Comparison of ENCODE assay signal across 14 mouse cellular contexts in genomic region chr7:4947855-4948254, GRCm38 (mm10). TPM values are rescaled to one million over a fixed set of nuclear protein-coding genes. Genes with fewer than 3 reads are reported as not detected.
DNase-seq lines count a peak whose midpoint lies in the region; ATAC-seq lines count a peak whose summit lies in the region.
"Had no signal": no experiment of that assay in that cellular context is flagged by ENCODE, and none has a peak within 500 bp of the region (broad histone marks: within the 10 kb centered on the region; RNA-seq: fewer than 3 reads in every experiment).

No protein-coding gene starts in this region.

- ATAC-seq in heart, embryonic 12.5 days (ENCODE audit: insufficient number of reproducible peaks, low FRiP score), result no peak
- no peak for ATAC-seq in forebrain, embryonic 11.5 days (replicated peaks; ENCODE audit: low FRiP score)

- intact Hi-C loops in heart, postnatal 10 days (cut with DNase I), result no loop called here

- DNase-seq in heart, adult 11 months, result peak; percentile 98
- peak; percentile 28 for DNase-seq in urinary bladder, postnatal 25 days (ENCODE audit: low spot score)
- DNase-seq in urinary bladder, adult 18-20 months (ENCODE audit: low spot score in 2 of 2), result no peak
- DNase-seq in heart, postnatal 10 days, result peak; percentile 72 to 74
- DNase-seq in testis, postnatal 14 days (ENCODE audit: low spot score), result peak; percentile 72
- DNase-seq in forebrain, embryonic 11.5 days (ENCODE audit: low spot score), result no peak
- no peak for DNase-seq in natural killer cell, adult 2 months (ENCODE audit: low spot score in 2 of 2)
- DNase-seq: cerebellum, adult 11-12 months had no signal

- WGBS in heart, embryonic 12.5 days, result 49% methylated on average over 2 of the region's 2 CpGs
- 58% methylated on average over 2 of the region's 2 CpGs for WGBS in forebrain, embryonic 11.5 days

- 0 out of 2 replicates have a peak, but pooled peaks cover 6% of the 10 kb centered on the region for H3K27me3 ChIP-seq in heart, embryonic 12.5 days (replicated peaks)
- no peaks in the 10 kb centered on the region for H3K27me3 ChIP-seq in forebrain, embryonic 11.5 days (ENCODE audit: control insufficient read depth, insufficient read depth, low read length)
- H3K27me3 ChIP-seq: embryonic facial prominence, embryonic 13.5 days; limb, embryonic 12.5 days had no signal

- H3K9me3 ChIP-seq in heart, embryonic 12.5 days (replicated peaks), result no peaks in the 10 kb centered on the region
- no peaks in the 10 kb centered on the region for H3K9me3 ChIP-seq in forebrain, embryonic 11.5 days (ENCODE audit: control insufficient read depth, low read length)
- H3K9me3 ChIP-seq: embryonic facial prominence, embryonic 13.5 days had no signal

- no peaks in the 10 kb centered on the region for H3K36me3 ChIP-seq in heart, embryonic 12.5 days
- no peaks in the 10 kb centered on the region for H3K36me3 ChIP-seq in forebrain, embryonic 11.5 days (ENCODE audit: control insufficient read depth, insufficient read depth, low read length)
- H3K36me3 ChIP-seq: embryonic facial prominence, embryonic 13.5 days; limb, embryonic 12.5 days had no signal

- H3K4me2 ChIP-seq in heart, embryonic 12.5 days, result no peak overlapping the region
- no peak overlapping the region for H3K4me2 ChIP-seq in forebrain, embryonic 11.5 days (ENCODE audit: low read depth, low read length, severe bottlenecking)
- H3K4me2 ChIP-seq: embryonic facial prominence, embryonic 13.5 days; limb, embryonic 12.5 days had no signal

- H3K4me3 ChIP-seq in heart, embryonic 12.5 days, result no peak overlapping the region
- H3K4me3 ChIP-seq in forebrain, embryonic 11.5 days (ENCODE audit: low read depth, low read length), result no peak overlapping the region
- H3K4me3 ChIP-seq: embryonic facial prominence, embryonic 13.5 days; limb, embryonic 12.5 days had no signal

- no peak overlapping the region for H3K9ac ChIP-seq in heart, embryonic 12.5 days
- H3K9ac ChIP-seq in forebrain, embryonic 11.5 days (ENCODE audit: low read length), result no peak overlapping the region
- H3K9ac ChIP-seq: embryonic facial prominence, embryonic 13.5 days; limb, embryonic 12.5 days had no signal

- peaks cover 12% of the 10 kb centered on the region for H3K4me1 ChIP-seq in heart, embryonic 12.5 days (replicated peaks)
- H3K4me1 ChIP-seq in forebrain, embryonic 11.5 days (replicated peaks; ENCODE audit: control insufficient read depth, insufficient read depth, low read length), result no peaks in the 10 kb centered on the region
- H3K4me1 ChIP-seq: embryonic facial prominence, embryonic 13.5 days had no signal

- no peak overlapping the region for H3K27ac ChIP-seq in heart, embryonic 12.5 days (ENCODE audit: poor library complexity, severe bottlenecking)
- no peak overlapping the region for H3K27ac ChIP-seq in forebrain, embryonic 11.5 days (ENCODE audit: low read depth, low read length)
- H3K27ac ChIP-seq: embryonic facial prominence, embryonic 13.5 days; limb, embryonic 12.5 days had no signal

RNA-seq across cellular contexts. Expression of gene Sbk2, which starts 16.4 kb away (rescaled TPM):
- polyA plus RNA-seq in heart, embryonic 12.5 days (2016; fragmentation: Nextera tagmentation; extraction: Ambion mirVana), result 2.1 and 2.6 TPM in 2 replicates
- total RNA-seq in heart, postnatal 10 days (2021), result 1 to 10 TPM; 7.2 to 9.0 TPM
- 0.33 TPM in 1 of 2 replicates, not detected in the other for polyA plus RNA-seq in forebrain, embryonic 11.5 days (2014; fragmentation: Nextera tagmentation; extraction: Ambion mirVana)
- total RNA-seq: megakaryocyte progenitor cell, adult 5-6 weeks; neutrophil, adult 5-6 weeks had no signal
- polyA plus RNA-seq: CD4-positive, CD25-positive, alpha-beta regulatory T cell, adult 4 months; embryonic facial prominence, embryonic 13.5 days had no signal

RNA-seq across cellular contexts. Expression of gene Ssc5d, which starts 22.3 kb away (rescaled TPM):
- polyA plus RNA-seq in heart, embryonic 12.5 days (2016; fragmentation: Nextera tagmentation; extraction: Ambion mirVana), result 1.5 and 1.7 TPM in 2 replicates
- 10 to 100 TPM; 12.5 TPM for total RNA-seq in heart, postnatal 10 days (2021)
- 0.79 and 0.91 TPM in 2 replicates for polyA plus RNA-seq in forebrain, embryonic 11.5 days (2014; fragmentation: Nextera tagmentation; extraction: Ambion mirVana)
- total RNA-seq: megakaryocyte progenitor cell, adult 5-6 weeks had no signal

RNA-seq across cellular contexts. Expression of gene Sbk3, which starts 23.1 kb away (rescaled TPM):
- polyA plus RNA-seq in heart, embryonic 12.5 days (2016; fragmentation: Nextera tagmentation; extraction: Ambion mirVana), result 0.08 and 0.17 TPM in 2 replicates
- 10 to 100 TPM; 11.9 to 22.0 TPM for total RNA-seq in heart, postnatal 10 days (2021)
- 0.12 TPM in 1 of 2 replicates, not detected in the other for polyA plus RNA-seq in forebrain, embryonic 11.5 days (2014; fragmentation: Nextera tagmentation; extraction: Ambion mirVana)
- total RNA-seq: megakaryocyte progenitor cell, adult 5-6 weeks; neutrophil, adult 5-6 weeks had no signal
- polyA plus RNA-seq: CD4-positive, CD25-positive, alpha-beta regulatory T cell, adult 4 months; embryonic facial prominence, embryonic 13.5 days; limb, embryonic 12.5 days had no signal

RNA-seq across cellular contexts. Expression of gene Nat14, which starts 26.0 kb away (rescaled TPM):
- polyA plus RNA-seq in heart, embryonic 12.5 days (2016; fragmentation: Nextera tagmentation; extraction: Ambion mirVana), result 4.6 and 5.5 TPM in 2 replicates
- total RNA-seq in heart, postnatal 10 days (2021), result 1 to 10 TPM; 4.9 to 5.2 TPM
- 10.8 and 12.6 TPM in 2 replicates for polyA plus RNA-seq in forebrain, embryonic 11.5 days (2014; fragmentation: Nextera tagmentation; extraction: Ambion mirVana)

RNA-seq across cellular contexts. Expression of gene Zfp628, which starts 32.8 kb away (rescaled TPM):
- polyA plus RNA-seq in heart, embryonic 12.5 days (2016; fragmentation: Nextera tagmentation; extraction: Ambion mirVana), result 2.6 and 2.9 TPM in 2 replicates
- 10 to 100 TPM; 11.8 to 13.8 TPM for total RNA-seq in heart, postnatal 10 days (2021)
- 4.8 and 5.0 TPM in 2 replicates for polyA plus RNA-seq in forebrain, embryonic 11.5 days (2014; fragmentation: Nextera tagmentation; extraction: Ambion mirVana)

Comparison
In these comparisons a context has a peak if more than half of its experiments do, and no peak if none do; other contexts are left out.
1. DNase-seq: peak in heart, adult 11 months (single experiment), urinary bladder, postnatal 25 days (single experiment), heart, postnatal 10 days (2 of 2) and testis, postnatal 14 days (single experiment); none in urinary bladder, adult 18-20 months (0 of 2), forebrain, embryonic 11.5 days (single experiment) and natural killer cell, adult 2 months (0 of 2).